Mouse (Mus musculus): ENCODE results near the gene Dennd6b. TPM values are rescaled to one million over a fixed set of nuclear protein-coding genes. Genes with fewer than 3 reads are reported as not detected.

The Dennd6b gene
- polyA plus RNA-seq, 1 experiment from 2014 or later, result 62.2 TPM

GRCm38 (mm10) chr15:89148496-89149270 lies 47.6 kb downstream of the Dennd6b start:
- Histone ChIP-seq H3K4me3 (peak overlapping the region; percentile 78), H3K27ac (replicated peaks) (peak overlapping the region; percentile 88), H3K27me3 (no peaks in the 10 kb centered on the region), H3K36me3 (peaks cover 9% of the 10 kb centered on the region; the same call in 1 of the 2 replicates), H3K9me3 (no peaks in the 10 kb centered on the region), H3K4me1 (peaks cover 45% of the 10 kb centered on the region), H3K9ac (replicated peaks) (peak overlapping the region; percentile 80), H3K4me2 (replicated peaks) (peak overlapping the region; percentile 84)
- WGBS, result 4% methylated on average over 25 of the region's 25 CpGs
- peak; percentile 11; the same call in 1 of the 2 replicates for ATAC-seq (replicated peaks)

- WGBS, result 47% methylated on average over 4 of the region's 4 CpGs
- no peaks in the 10 kb centered on the region for H3K27me3 ChIP-seq
Measured at GRCm38 (mm10) chr15:89147895-89148294, 48.4 kb downstream of the Dennd6b start.

GRCm38 (mm10) chr15:89147456-89147855 lies 48.8 kb downstream of the Dennd6b start:
- ATAC-seq (replicated peaks), result no peak
- Histone ChIP-seq H3K27ac (replicated peaks) (no peak overlapping the region; the same call in 1 of the 2 replicates), H3K4me1 (peaks cover 44% of the 10 kb centered on the region), H3K9me3 (no peaks in the 10 kb centered on the region), H3K9ac (replicated peaks) (peak overlapping the region; percentile 56; the same call in 1 of the 2 replicates), H3K4me3 (peak overlapping the region; percentile 78), H3K36me3 (peaks cover 6% of the 10 kb centered on the region; the same call in 1 of the 2 replicates), H3K4me2 (replicated peaks) (peak overlapping the region; percentile 84), H3K27me3 (no peaks in the 10 kb centered on the region)
- 17% methylated on average over 10 of the region's 10 CpGs for WGBS

More at GRCm38 (mm10) chr15:89147895-89148294, 48.4 kb downstream of the Dennd6b start:
- H3K9ac ChIP-seq (replicated peaks), result peak overlapping the region; percentile 80
- H3K27ac ChIP-seq (replicated peaks), result no peak overlapping the region
- no peak for ATAC-seq (replicated peaks)
- no peaks in the 10 kb centered on the region for H3K9me3 ChIP-seq
- peak overlapping the region; percentile 84 for H3K4me2 ChIP-seq (replicated peaks)
- H3K4me3 ChIP-seq, result peak overlapping the region; percentile 78
- H3K36me3 ChIP-seq, result peaks cover 6% of the 10 kb centered on the region; the same call in 1 of the 2 replicates
- H3K4me1 ChIP-seq, result peaks cover 45% of the 10 kb centered on the region

GRCm38 (mm10) chr15:89147024-89147423 lies 49.3 kb downstream of the Dennd6b start:
- peak overlapping the region; percentile 84 for H3K4me2 ChIP-seq (replicated peaks)
- 7% methylated on average over 16 of the region's 16 CpGs for WGBS
- no peak for ATAC-seq (replicated peaks)

GRCm38 (mm10) chr15:89146537-89146936 lies 49.8 kb downstream of the Dennd6b start:
- peak overlapping the region; percentile 56 for H3K9ac ChIP-seq (replicated peaks)
- peaks cover 39% of the 10 kb centered on the region for H3K4me1 ChIP-seq
- peaks cover 6% of the 10 kb centered on the region; the same call in 1 of the 2 replicates for H3K36me3 ChIP-seq
- peak overlapping the region; percentile 78 for H3K4me3 ChIP-seq
- H3K9me3 ChIP-seq, result no peaks in the 10 kb centered on the region
- peak overlapping the region; percentile 84 for H3K4me2 ChIP-seq (replicated peaks)
- WGBS, result 2% methylated on average over 27 of the region's 27 CpGs
- H3K27ac ChIP-seq (replicated peaks), result peak overlapping the region; percentile 75
- ATAC-seq (replicated peaks), result peak; percentile 46
- H3K27me3 ChIP-seq, result no peaks in the 10 kb centered on the region

More at GRCm38 (mm10) chr15:89147024-89147423, 49.3 kb downstream of the Dennd6b start:
- Histone ChIP-seq H3K27ac (replicated peaks) (peak overlapping the region; percentile 75), H3K27me3 (no peaks in the 10 kb centered on the region), H3K9me3 (no peaks in the 10 kb centered on the region), H3K4me3 (peak overlapping the region; percentile 78), H3K36me3 (peaks cover 6% of the 10 kb centered on the region; the same call in 1 of the 2 replicates), H3K9ac (replicated peaks) (peak overlapping the region; percentile 56), H3K4me1 (peaks cover 40% of the 10 kb centered on the region)

- H3K9ac ChIP-seq (replicated peaks), result no peak overlapping the region
- H3K4me3 ChIP-seq, result peak overlapping the region; percentile 78
- peak overlapping the region; percentile 84 for H3K4me2 ChIP-seq (replicated peaks)
- no peaks in the 10 kb centered on the region for H3K27me3 ChIP-seq
- peaks cover 6% of the 10 kb centered on the region; the same call in 1 of the 2 replicates for H3K36me3 ChIP-seq
- ATAC-seq (replicated peaks), result 0 out of 2 replicates have a peak, but pooled peaks have one; percentile 7
- WGBS, result 82% methylated on average over 24 of the region's 24 CpGs
- no peaks in the 10 kb centered on the region for H3K9me3 ChIP-seq
- peaks cover 42% of the 10 kb centered on the region for H3K4me1 ChIP-seq
- no peak overlapping the region for H3K27ac ChIP-seq (replicated peaks)
Measured at GRCm38 (mm10) chr15:89145813-89146350, 50.4 kb downstream of the Dennd6b start.

- H3K36me3 ChIP-seq, result peaks cover 6% of the 10 kb centered on the region; the same call in 1 of the 2 replicates
- no peak overlapping the region for H3K4me2 ChIP-seq (replicated peaks)
- no peak overlapping the region for H3K27ac ChIP-seq (replicated peaks)
- no peak for ATAC-seq (replicated peaks)
- H3K27me3 ChIP-seq, result peaks cover 1% of the 10 kb centered on the region; the same call in 1 of the 2 replicates
- no peak overlapping the region for H3K9ac ChIP-seq (replicated peaks)
- no peaks in the 10 kb centered on the region for H3K9me3 ChIP-seq
- 92% methylated on average over 11 of the region's 11 CpGs for WGBS
- H3K4me3 ChIP-seq, result no peak overlapping the region
- H3K4me1 ChIP-seq, result peaks cover 47% of the 10 kb centered on the region
Measured at GRCm38 (mm10) chr15:89144965-89145364, 51.3 kb downstream of the Dennd6b start.

GRCm38 (mm10) chr15:89143134-89143533 lies 53.2 kb downstream of the Dennd6b start:
- ATAC-seq (replicated peaks), result no peak
- Histone ChIP-seq H3K4me3 (no peak overlapping the region), H3K9ac (replicated peaks) (no peak overlapping the region), H3K4me1 (peaks cover 42% of the 10 kb centered on the region), H3K27ac (replicated peaks) (no peak overlapping the region), H3K9me3 (no peaks in the 10 kb centered on the region), H3K36me3 (peaks cover 6% of the 10 kb centered on the region; the same call in 1 of the 2 replicates), H3K27me3 (peaks cover 9% of the 10 kb centered on the region; the same call in 1 of the 2 replicates), H3K4me2 (replicated peaks) (no peak overlapping the region)
- 93% methylated on average over 2 of the region's 2 CpGs for WGBS

GRCm38 (mm10) chr15:89141905-89142304 lies 54.4 kb downstream of the Dennd6b start:
- Histone ChIP-seq H3K4me1 (peaks cover 30% of the 10 kb centered on the region), H3K4me3 (no peak overlapping the region), H3K9ac (replicated peaks) (no peak overlapping the region), H3K36me3 (peaks cover 6% of the 10 kb centered on the region; the same call in 1 of the 2 replicates), H3K27me3 (peaks cover 9% of the 10 kb centered on the region; the same call in 1 of the 2 replicates), H3K9me3 (no peaks in the 10 kb centered on the region), H3K4me2 (replicated peaks) (no peak overlapping the region), H3K27ac (replicated peaks) (no peak overlapping the region)
- 72% methylated on average over 4 of the region's 4 CpGs for WGBS
- no peak for ATAC-seq (replicated peaks)

GRCm38 (mm10) chr15:89141443-89141842 lies 54.9 kb downstream of the Dennd6b start:
- no peak for ATAC-seq (replicated peaks)
- WGBS, result 27% methylated on average over 5 of the region's 5 CpGs

GRCm38 (mm10) chr15:89140659-89141252 lies 55.5 kb downstream of the Dennd6b start, which contains the start of gene Mapk12:
Mapk12 (minus strand) TSS chr15:89140703.
- ATAC-seq (replicated peaks), result peak; percentile 50
- Histone ChIP-seq H3K36me3 (peaks cover 6% of the 10 kb centered on the region; the same call in 1 of the 2 replicates), H3K4me2 (replicated peaks) (peak within 1 kb of the TSS; percentile 88), H3K9ac (replicated peaks) (peak within 1 kb of the TSS; percentile 57), H3K4me1 (peaks cover 19% of the 10 kb centered on the region), H3K27ac (replicated peaks) (no peak within 1 kb of the TSS), H3K9me3 (no peaks in the 10 kb centered on the region), H3K4me3 (peak within 1 kb of the TSS; percentile 42), H3K27me3 (peaks cover 9% of the 10 kb centered on the region; the same call in 1 of the 2 replicates)
- WGBS, result 0% methylated on average over 21 of the region's 21 CpGs

More at GRCm38 (mm10) chr15:89141443-89141842, 54.9 kb downstream of the Dennd6b start:
- no peak overlapping the region for H3K27ac ChIP-seq (replicated peaks)
- no peak overlapping the region for H3K9ac ChIP-seq (replicated peaks)
- peaks cover 25% of the 10 kb centered on the region for H3K4me1 ChIP-seq
- H3K27me3 ChIP-seq, result peaks cover 9% of the 10 kb centered on the region; the same call in 1 of the 2 replicates
- H3K36me3 ChIP-seq, result peaks cover 6% of the 10 kb centered on the region; the same call in 1 of the 2 replicates
- H3K4me2 ChIP-seq (replicated peaks), result 0 out of 2 replicates have a peak overlapping the region, but pooled peaks have one; percentile 88
- H3K9me3 ChIP-seq, result no peaks in the 10 kb centered on the region
- H3K4me3 ChIP-seq, result no peak overlapping the region
